Mouse (Mus musculus) ES-E14 (cell line): ENCODE data around the gene Slc5a3.

Experiments
- HCFC1 ChIP-seq: IDR thresholded peaks from 2 replicates; pipeline ENCODE4 v1.6.1; 2012; ENCODE audit warnings: low read length, inconsistent platforms, borderline replicate concordance; ENCODE audit not compliant: insufficient read depth
- MAFK ChIP-seq: IDR thresholded peaks from 2 replicates; pipeline ENCODE4 v1.6.1; 2014; ENCODE audit warnings: mild to moderate bottlenecking, low read depth, low read length, inconsistent platforms; ENCODE audit not compliant: insufficient read depth
- ZC3H11A ChIP-seq: IDR thresholded peaks from 2 replicates; pipeline ENCODE4 v1.6.1; 2012; ENCODE audit warnings: low read depth, mild to moderate bottlenecking, inconsistent platforms, low read length, borderline replicate concordance
- ZNF384 ChIP-seq: IDR thresholded peaks from 2 replicates; pipeline ENCODE4 v1.6.1; 2012; ENCODE audit warnings: low read depth, low read length, inconsistent platforms

- TF ChIP-seq ZNF384, result no peak
- TF ChIP-seq MAFK, result no peak
- no peak for TF ChIP-seq ZC3H11A
- TF ChIP-seq HCFC1, result no peak
These were observed 18.2 kb upstream of the Slc5a3 start for GRCm38 (mm10) chr16:92039966-92040365.
